Mouse (Mus musculus) limb, embryonic 13.5 days (tissue): ENCODE results near the gene Zfp934. TPM values are rescaled to one million over a fixed set of nuclear protein-coding genes. Genes with fewer than 3 reads are reported as not detected.
"Not testable (repeated sequence)": the region's sequence is repeated elsewhere in the genome, so short reads cannot be mapped to it uniquely, and the experiment has no call there.

ENCODE experiments used
- ATAC-seq: fragments of 200-750 bp; cut with Nextera tagmentation; 2 replicates; pipeline ENCODE4 v1.8.0; 2017; ENCODE audit warnings: low read depth, moderate number of reproducible peaks, moderate TSS enrichment; ENCODE audit not compliant: low FRiP score
- H3K27ac ChIP-seq: fragments of 300-500 bp; sonication (generic); 2 replicates; pipeline ENCODE4 v1.5.1; 2015; ENCODE audit warnings: inconsistent platforms, mild to moderate bottlenecking, moderate library complexity
- H3K27me3 ChIP-seq: fragments of 300-500 bp; sonication (generic); 2 replicates; pipeline ENCODE4 v1.6.1; 2015; ENCODE audit warnings: mild to moderate bottlenecking, inconsistent platforms
- H3K36me3 ChIP-seq: fragments of 300-500 bp; sonication (generic); 2 replicates; pipeline ENCODE4 v1.6.1; 2015; ENCODE audit warnings: inconsistent platforms, mild to moderate bottlenecking, moderate library complexity
- H3K4me1 ChIP-seq: fragments of 300-500 bp; sonication (generic); 2 replicates; pipeline ENCODE4 v1.6.1; 2015; ENCODE audit warnings: inconsistent platforms
- H3K4me2 ChIP-seq: fragments of 300-500 bp; sonication (generic); replicated peaks from 2 replicates; pipeline ENCODE4 v1.6.1; 2015; ENCODE audit warnings: inconsistent platforms, mild to moderate bottlenecking, moderate library complexity
- H3K4me3 ChIP-seq: fragments of 300-500 bp; sonication (generic); 2 replicates; pipeline ENCODE4 v1.5.1; 2015; ENCODE audit warnings: moderate library complexity, mild to moderate bottlenecking, inconsistent platforms
- H3K9ac ChIP-seq: fragments of 300-500 bp; sonication (generic); 2 replicates; pipeline ENCODE4 v1.6.1; 2015; ENCODE audit warnings: mild to moderate bottlenecking, inconsistent platforms
- H3K9me3 ChIP-seq: fragments of 300-500 bp; sonication (generic); 2 replicates; pipeline ENCODE4 v1.6.1; 2016; ENCODE audit warnings: inconsistent platforms
- WGBS: fragments of 180-500 bp; shearing (Covaris S2); methylation state at CpG from one replicate; pipeline ENCODE4 v1.1.7; 2015; 5-methylcytosine and 5-hydroxymethylcytosine counted together
- polyA plus RNA-seq: library from polyadenylated mRNA; unstranded; fragments of >200 nt; fragmentation: Nextera tagmentation; extraction: Ambion mirVana; gene quantifications from 2 replicates; pipeline ENCODE4 v1.2.1, GENCODE M21; 2015

Zfp934 gene
- 24.0 and 24.7 TPM in 2 replicates for polyA plus RNA-seq

- not testable (repeated sequence) for H3K4me3 ChIP-seq, H3K4me2 ChIP-seq, H3K9me3 ChIP-seq, H3K36me3 ChIP-seq, H3K9ac ChIP-seq, H3K4me1 ChIP-seq, H3K27ac ChIP-seq, ATAC-seq, H3K27me3 ChIP-seq
- WGBS = 93% methylated on average over 4 of the region's 6 CpGs
These were observed at the start of gene Zfp934 for GRCm38 (mm10) chr13:62571099-62571498. TSS of gene Zfp934 (minus strand) at chr13:62571199.

GRCm38 (mm10) chr13:62617449-62617848 lies 46.5 kb upstream of the Zfp934 start:
- ATAC-seq, H3K4me3 ChIP-seq, H3K27ac ChIP-seq: not testable (repeated sequence)

GRCm38 (mm10) chr13:62561696-62562095 lies 9.3 kb downstream of the Zfp934 start:
- H3K9ac ChIP-seq = not testable (repeated sequence)
- 14% methylated on average over 1 of the region's 1 CpGs for WGBS

More at GRCm38 (mm10) chr13:62617449-62617848, 46.5 kb upstream of the Zfp934 start:
- H3K4me1 ChIP-seq, H3K9ac ChIP-seq, H3K4me2 ChIP-seq, H3K27me3 ChIP-seq, H3K36me3 ChIP-seq, H3K9me3 ChIP-seq: not testable (repeated sequence)
- 90% methylated on average over 4 of the region's 4 CpGs for WGBS

GRCm38 (mm10) chr13:62558189-62559110 lies 12.5 kb downstream of the Zfp934 start, which contains the start of gene Zfp935:
TSS of gene Zfp935 (minus strand) at chr13:62558511.
- Histone ChIP-seq H3K4me3 (peak within 1 kb of the TSS; percentile 51), H3K36me3 (peaks cover 19% of the 10 kb centered on the region), H3K9ac (peak within 1 kb of the TSS; percentile 67), H3K4me2 (peak within 1 kb of the TSS; percentile 52), H3K9me3 (peaks cover 22% of the 10 kb centered on the region)
- not testable (repeated sequence) for ATAC-seq, H3K4me1 ChIP-seq, H3K27me3 ChIP-seq, H3K27ac ChIP-seq
- 4% methylated on average over 27 of the region's 27 CpGs for WGBS

More at GRCm38 (mm10) chr13:62561696-62562095, 9.3 kb downstream of the Zfp934 start:
- H3K36me3 ChIP-seq, H3K9me3 ChIP-seq, ATAC-seq, H3K4me2 ChIP-seq, H3K27me3 ChIP-seq, H3K4me1 ChIP-seq, H3K27ac ChIP-seq, H3K4me3 ChIP-seq: not testable (repeated sequence)

- ATAC-seq, H3K4me3 ChIP-seq, H3K27me3 ChIP-seq, H3K27ac ChIP-seq, H3K4me2 ChIP-seq, H3K9ac ChIP-seq, H3K36me3 ChIP-seq, H3K4me1 ChIP-seq: not testable (repeated sequence)
- H3K9me3 ChIP-seq = peaks cover 17% of the 10 kb centered on the region
These were observed 40.9 kb downstream of the Zfp934 start for GRCm38 (mm10) chr13:62530129-62530528.

GRCm38 (mm10) chr13:62510641-62511420 lies 60.2 kb downstream of the Zfp934 start:
- H3K4me1 ChIP-seq, H3K4me3 ChIP-seq, H3K4me2 ChIP-seq, H3K27me3 ChIP-seq, ATAC-seq, H3K9ac ChIP-seq, H3K36me3 ChIP-seq, H3K27ac ChIP-seq: not testable (repeated sequence)
- WGBS = 92% methylated on average over 1 of the region's 1 CpGs
- peaks cover 20% of the 10 kb centered on the region; the same call in 1 of the 2 replicates for H3K9me3 ChIP-seq

- not testable (repeated sequence) for H3K9ac ChIP-seq, H3K4me2 ChIP-seq, H3K4me3 ChIP-seq, H3K36me3 ChIP-seq, H3K4me1 ChIP-seq, ATAC-seq, H3K9me3 ChIP-seq, H3K27ac ChIP-seq, H3K27me3 ChIP-seq
- WGBS = 94% methylated on average over 8 of the region's 8 CpGs
These were observed 98.3 kb downstream of the Zfp934 start for GRCm38 (mm10) chr13:62472661-62473060.

- not testable (repeated sequence) for H3K9me3 ChIP-seq, ATAC-seq
These were observed 101.1 kb downstream of the Zfp934 start for GRCm38 (mm10) chr13:62469947-62470346.

GRCm38 (mm10) chr13:62466424-62467334 lies 104.3 kb downstream of the Zfp934 start, which contains the start of gene Gm49359:
TSS of gene Gm49359 (minus strand) at chr13:62466832.
- H3K27ac ChIP-seq, H3K27me3 ChIP-seq, H3K4me1 ChIP-seq: not testable (repeated sequence)
- WGBS = 2% methylated on average over 28 of the region's 28 CpGs
- Histone ChIP-seq H3K9me3 (peaks cover 16% of the 10 kb centered on the region), H3K4me3 (peak within 1 kb of the TSS; percentile 56), H3K36me3 (peaks cover 21% of the 10 kb centered on the region), H3K9ac (peak within 1 kb of the TSS; percentile 72), H3K4me2 (peak within 1 kb of the TSS; percentile 52)
- ATAC-seq = peak; percentile 100

More at GRCm38 (mm10) chr13:62469947-62470346, 101.1 kb downstream of the Zfp934 start:
- not testable (repeated sequence) for H3K36me3 ChIP-seq, H3K4me2 ChIP-seq, H3K27me3 ChIP-seq, H3K9ac ChIP-seq, H3K4me3 ChIP-seq, H3K4me1 ChIP-seq, H3K27ac ChIP-seq
